In genomic region chr2:52394529-52394928, GRCm38 (mm10) we compare ENCODE assay signal across 1 mouse cellular context.
TF ChIP-seq lines count a peak whose summit lies in the region.

No protein-coding gene starts in this region.

TF ChIP-seq in MEL, 35 proteins besides CTCF, POLR2A, EP300 and RAD21 (continued from another document):
- TF ChIP-seq USF2 (IDR thresholded peaks at IDR 0.05; ENCODE audit: borderline replicate concordance in 1 of 2, insufficient read depth in 1 of 2, low read depth in 1 of 2, low read length in 2 of 2), result no peak
- TF ChIP-seq MEF2A (IDR thresholded peaks at IDR 0.05; ENCODE audit: extremely low read depth, insufficient replicate concordance, low read depth, low read length, poor library complexity, severe bottlenecking), result no peak
